Mouse (Mus musculus) limb, embryonic 11.5 days (tissue): ENCODE measurements around the gene Gm49393. TPM values are rescaled to one million over a fixed set of nuclear protein-coding genes. Genes with fewer than 3 reads are reported as not detected.
A peak's percentile ranks its signal among the peaks of the same experiment; 100 is the strongest.

Experiments used
- ATAC-seq: fragments of 200-750 bp; cut with Nextera tagmentation; 2 replicates; pipeline ENCODE4 v1.8.0; 2017; ENCODE audit warnings: low read depth; ENCODE audit not compliant: insufficient number of reproducible peaks, low FRiP score, low TSS enrichment
- DNase-seq: peaks from one replicate; pipeline ENCODE4 v3.0.0-alpha.2; 2015; ENCODE audit warnings: low spot score
- H3K27ac ChIP-seq: fragments of 300-500 bp; sonication (generic); replicated peaks from 2 replicates; pipeline ENCODE4 v1.5.1; 2014; ENCODE audit warnings: low read depth, mild to moderate bottlenecking, low read length
- H3K27me3 ChIP-seq: fragments of 300-500 bp; sonication (generic); 2 replicates; pipeline ENCODE4 v1.6.1; 2014; ENCODE audit warnings: mild to moderate bottlenecking, low read length, mixed read lengths; ENCODE audit not compliant: control insufficient read depth, insufficient read depth
- H3K36me3 ChIP-seq: fragments of 300-500 bp; sonication (generic); 2 replicates; pipeline ENCODE4 v1.6.1; 2014; ENCODE audit warnings: mild to moderate bottlenecking, low read length, moderate library complexity, mixed read lengths; ENCODE audit not compliant: control insufficient read depth, insufficient read depth
- H3K4me1 ChIP-seq: fragments of 300-500 bp; sonication (generic); 2 replicates; pipeline ENCODE4 v1.6.1; 2014; ENCODE audit warnings: low read length, mixed read lengths; ENCODE audit not compliant: control insufficient read depth, insufficient read depth
- H3K4me2 ChIP-seq: fragments of 300-500 bp; sonication (generic); 2 replicates; pipeline ENCODE4 v1.6.1; 2014; ENCODE audit warnings: low read depth, mild to moderate bottlenecking, moderate library complexity; ENCODE audit not compliant: severe bottlenecking
- H3K4me3 ChIP-seq: fragments of 300-500 bp; sonication (generic); 2 replicates; pipeline ENCODE4 v1.5.1; 2014; ENCODE audit warnings: low read depth, low read length
- H3K9ac ChIP-seq: fragments of 300-500 bp; sonication (generic); 2 replicates; pipeline ENCODE4 v1.6.1; 2014; ENCODE audit warnings: mild to moderate bottlenecking, low read length
- H3K9me3 ChIP-seq: fragments of 300-500 bp; sonication (generic); 2 replicates; pipeline ENCODE4 v1.6.1; 2016; ENCODE audit warnings: low read length; ENCODE audit not compliant: control insufficient read depth
- WGBS: fragments of 180-500 bp; shearing (Covaris S2); extraction: QIAGEN DNeasy Blood & Tissue Kit; methylation state at CpG from one replicate; pipeline ENCODE4 v1.1.7; 2014; 5-methylcytosine and 5-hydroxymethylcytosine counted together
- polyA plus RNA-seq: library from polyadenylated mRNA; unstranded; fragments of >200 nt; fragmentation: Nextera tagmentation; extraction: Ambion mirVana; gene quantifications from 2 replicates; pipeline ENCODE4 v1.2.1, GENCODE M21; 2014

Gm49393 gene
- polyA plus RNA-seq, 1 experiment from 2014 or later = not detected

GRCm38 (mm10) chr13:60820486-60821175 is 114.8 kb downstream of the Gm49393 start:
- Histone ChIP-seq H3K9me3 (no peaks in the 10 kb centered on the region), H3K4me1 (no peaks in the 10 kb centered on the region), H3K4me3 (no peak overlapping the region), H3K27ac (no peak overlapping the region), H3K27me3 (no peaks in the 10 kb centered on the region), H3K9ac (no peak overlapping the region), H3K4me2 (no peak overlapping the region), H3K36me3 (no peaks in the 10 kb centered on the region)
- ATAC-seq = no peak
- DNase-seq = no peak
- WGBS = 77% methylated on average over 3 of the region's 3 CpGs

DNA sequence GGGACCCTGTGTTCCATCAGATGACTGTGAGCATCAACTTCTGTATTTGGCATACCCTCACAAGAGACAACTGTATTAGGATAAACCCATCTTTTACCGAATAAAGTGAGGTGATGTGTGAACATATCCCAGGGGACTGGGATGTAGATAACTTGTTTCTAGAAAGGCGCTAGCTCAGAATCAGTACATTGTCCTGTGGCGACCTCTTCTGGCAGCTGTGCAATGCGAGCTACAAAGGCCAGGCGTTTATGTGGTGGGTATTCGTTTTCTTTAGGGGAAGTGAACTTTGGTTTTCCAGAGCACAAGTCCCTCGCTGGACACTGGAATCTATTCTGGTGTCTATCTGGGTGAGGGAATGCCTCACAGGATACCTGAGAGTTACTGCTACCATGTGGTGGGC is 115.9 kb downstream of the Gm49393 start:
- Histone ChIP-seq H3K4me2 (no peak overlapping the region), H3K4me3 (no peak overlapping the region), H3K9me3 (no peaks in the 10 kb centered on the region), H3K36me3 (no peaks in the 10 kb centered on the region), H3K27ac (no peak overlapping the region), H3K27me3 (no peaks in the 10 kb centered on the region), H3K9ac (no peak overlapping the region), H3K4me1 (no peaks in the 10 kb centered on the region)
- ATAC-seq = no peak
- WGBS = 8% methylated on average over 7 of the region's 7 CpGs
- peak; percentile 72 for DNase-seq

- Histone ChIP-seq H3K27ac (no peak overlapping the region), H3K36me3 (no peaks in the 10 kb centered on the region)
- 75% methylated on average over 1 of the region's 1 CpGs for WGBS
These were observed 121.7 kb downstream of the Gm49393 start for GRCm38 (mm10) chr13:60813722-60814121.

DNA sequence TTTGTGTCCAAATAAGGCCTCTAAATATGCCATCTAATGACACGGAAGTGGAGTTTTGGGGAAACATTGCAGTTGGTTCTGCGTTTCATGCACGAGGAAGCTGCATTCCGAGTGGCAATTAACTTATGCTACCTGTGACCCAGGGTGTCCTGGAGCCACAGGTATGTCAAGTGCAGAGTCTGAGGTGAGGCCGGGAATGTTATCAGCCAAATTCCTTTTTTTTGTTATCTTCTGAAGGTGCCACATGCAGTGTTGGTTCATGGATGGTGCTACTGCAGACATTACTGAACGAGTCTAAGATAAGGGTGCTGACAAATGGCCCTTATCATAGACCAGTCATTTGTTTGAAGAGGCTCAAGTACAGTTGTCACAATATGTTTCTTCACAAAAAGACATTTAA is 122.6 kb downstream of the Gm49393 start:
- H3K27ac ChIP-seq = no peak overlapping the region
- no peak overlapping the region for H3K4me3 ChIP-seq
- DNase-seq (no peak), ATAC-seq (no peak)
- H3K4me1 ChIP-seq = no peaks in the 10 kb centered on the region
- WGBS = 80% methylated on average over 6 of the region's 6 CpGs
- H3K9ac ChIP-seq = no peak overlapping the region
- H3K4me2 ChIP-seq = no peak overlapping the region
- no peaks in the 10 kb centered on the region for H3K36me3 ChIP-seq
- no peaks in the 10 kb centered on the region for H3K9me3 ChIP-seq
- H3K27me3 ChIP-seq = no peaks in the 10 kb centered on the region

More at GRCm38 (mm10) chr13:60813722-60814121, 121.7 kb downstream of the Gm49393 start:
- Histone ChIP-seq H3K4me2 (no peak overlapping the region), H3K9ac (no peak overlapping the region), H3K4me3 (no peak overlapping the region), H3K9me3 (no peaks in the 10 kb centered on the region), H3K27me3 (no peaks in the 10 kb centered on the region), H3K4me1 (no peaks in the 10 kb centered on the region)
- no peak for DNase-seq
- ATAC-seq = no peak

GRCm38 (mm10) chr13:60809690-60810089 is 125.7 kb downstream of the Gm49393 start:
- DNase-seq (no peak), ATAC-seq (no peak)
- Histone ChIP-seq H3K9me3 (no peaks in the 10 kb centered on the region), H3K9ac (no peak overlapping the region), H3K4me2 (no peak overlapping the region), H3K4me1 (no peaks in the 10 kb centered on the region), H3K4me3 (no peak overlapping the region), H3K27me3 (no peaks in the 10 kb centered on the region), H3K36me3 (no peaks in the 10 kb centered on the region), H3K27ac (no peak overlapping the region)
- 79% methylated on average over 2 of the region's 2 CpGs for WGBS

Other genes starting within 250 kb of the Gm49393 start
- gene BC051665, start 149.2 kb downstream of the Gm49393 start, polyA plus RNA-seq = not detected in 2 replicates
- not detected in 2 replicates for gene Ctsll3, start 132.7 kb downstream of the Gm49393 start, polyA plus RNA-seq
- gene 4930486L24Rik, start 71.1 kb downstream of the Gm49393 start, polyA plus RNA-seq = not detected in 2 replicates
- gene Gm49392, start 38.7 kb downstream of the Gm49393 start, polyA plus RNA-seq = 0.16 TPM in 1 of 2 replicates, not detected in the other
- gene Ctla2b, start 38.1 kb downstream of the Gm49393 start, polyA plus RNA-seq = 1.5 and 3.2 TPM in 2 replicates
- not detected in 2 replicates for gene Tpbpb, start 30.7 kb downstream of the Gm49393 start, polyA plus RNA-seq
- gene Gm49391, start 981 bp upstream of the Gm49393 start, polyA plus RNA-seq = 0.79 and 1.1 TPM in 2 replicates
- 12.5 and 13.8 TPM in 2 replicates for gene Ctla2a, start 1.0 kb upstream of the Gm49393 start, polyA plus RNA-seq
- gene Tpbpa, start 6.4 kb upstream of the Gm49393 start, polyA plus RNA-seq = not detected in 2 replicates
- gene Ctsj, start 70.4 kb upstream of the Gm49393 start, polyA plus RNA-seq = not detected in 2 replicates
- gene Ctsq, start 105.0 kb upstream of the Gm49393 start, polyA plus RNA-seq = not detected in 2 replicates
- gene Ctsr, start 228.7 kb upstream of the Gm49393 start, polyA plus RNA-seq = not detected in 2 replicates